Mouse (Mus musculus) T-helper 1 cell (primary cell): Measurements from ENCODE around the gene Lamtor1.
"Not testable (repeated sequence)": the region's sequence is repeated elsewhere in the genome, so short reads cannot be mapped to it uniquely, and the experiment has no call there.

Source experiments
- in situ Hi-C: fragments of 300-600 bp; cut with MboI, MseI; formaldehyde crosslinking; loops from one replicate; pipeline ENCODE4 v1.15.1; 2025; ENCODE audit warnings: high pct_unique_total_duplicates

The Lamtor1 gene

DNA sequence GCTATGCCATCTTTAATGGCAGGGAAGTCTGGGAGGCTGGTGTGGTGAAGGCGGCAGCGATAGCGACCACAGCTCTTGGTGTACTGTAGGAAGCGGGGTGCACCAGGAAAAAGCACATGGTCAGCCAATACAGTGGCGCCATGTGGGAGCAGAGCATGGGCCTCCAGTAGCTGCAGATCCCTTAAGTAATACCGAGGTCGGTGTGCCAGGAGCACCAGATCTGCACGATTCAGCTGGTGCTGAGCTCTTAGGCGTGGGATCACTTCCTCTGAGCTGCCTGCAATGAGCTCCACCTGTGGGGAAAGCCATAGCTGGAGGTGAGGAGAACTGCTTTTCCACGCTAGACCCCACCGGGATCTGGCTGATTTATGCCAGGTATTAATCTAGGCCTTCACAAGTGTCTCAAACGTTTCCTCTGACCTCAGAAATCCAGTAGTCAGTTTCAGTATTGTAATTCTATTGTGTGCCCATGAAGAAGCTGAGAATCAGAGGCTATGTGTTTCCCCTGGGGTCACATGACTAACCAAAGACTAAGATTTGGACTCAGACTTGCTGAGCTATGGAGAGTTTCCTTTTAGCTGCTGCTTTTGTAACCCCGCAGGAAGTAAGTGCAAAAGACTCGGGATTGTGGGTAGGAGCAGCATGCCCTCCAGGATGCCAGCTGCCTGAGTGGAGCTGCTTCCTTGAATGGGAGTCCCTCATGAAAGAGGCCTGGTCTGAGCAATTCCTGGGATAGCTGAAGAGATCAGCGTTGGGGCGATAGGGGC, 5.2 kb upstream of the Lamtor1 start:
- in situ Hi-C loops: no loop called here

DNA sequence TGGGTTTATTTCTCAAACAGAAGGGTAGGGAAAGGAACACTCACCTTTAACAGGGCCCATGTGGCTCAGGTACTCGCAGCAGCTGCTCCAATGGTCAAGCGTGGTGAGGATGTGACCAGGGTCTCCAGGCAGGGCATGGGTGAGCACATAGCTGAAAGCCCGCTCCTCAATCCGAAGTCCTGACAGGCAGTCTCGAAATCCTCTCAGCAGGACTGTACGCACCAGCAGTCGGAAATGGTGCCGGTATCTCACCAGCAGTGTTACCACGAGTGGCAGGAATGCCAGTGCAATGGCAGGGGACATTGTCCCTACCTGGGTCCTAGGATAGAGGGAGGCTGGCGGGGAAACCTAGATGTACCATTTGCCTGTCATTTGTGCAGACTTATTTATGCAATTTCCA, 3.7 kb upstream of the Lamtor1 start:
- in situ Hi-C loops: no loop called here

DNA sequence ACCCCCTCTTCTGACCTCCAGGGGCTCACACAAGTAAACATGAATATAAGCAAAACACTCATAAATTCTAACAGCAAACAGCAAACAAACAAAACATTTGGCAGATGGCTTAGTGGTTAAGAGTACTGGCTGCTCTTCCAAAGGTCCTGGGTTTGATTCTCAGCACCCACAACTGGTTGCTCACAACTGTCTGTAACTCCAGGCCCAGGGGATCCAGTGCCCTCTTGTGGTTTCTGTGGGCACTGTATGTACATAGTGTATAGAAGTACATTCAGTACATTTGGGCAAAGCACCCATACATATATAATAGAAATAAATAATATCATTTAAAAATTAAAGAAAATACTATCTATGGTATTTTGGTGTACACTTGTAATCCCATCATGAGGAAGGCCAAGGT, 2.9 kb upstream of the Lamtor1 start:
- in situ Hi-C loops: no loop called here

DNA sequence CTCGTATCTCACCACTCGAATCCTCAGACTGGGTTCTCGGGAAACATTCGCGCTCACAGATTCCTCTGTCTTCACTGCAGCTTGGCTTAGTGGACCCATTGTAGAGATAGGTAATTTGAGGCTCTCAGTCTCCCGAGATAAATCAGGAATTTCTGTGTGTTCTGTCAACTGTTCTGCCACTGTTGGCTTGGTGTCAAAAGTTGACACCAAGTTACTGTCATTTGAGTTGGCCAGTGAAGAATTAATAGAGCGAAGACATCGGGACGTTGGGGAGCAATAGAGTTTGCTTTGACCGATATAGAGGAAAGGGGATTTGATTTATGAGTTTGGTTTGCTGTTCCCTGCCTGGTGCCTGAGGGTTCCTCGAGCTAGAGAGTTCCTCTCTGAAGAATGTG, 580 bp downstream of the Lamtor1 start, which contains the start of gene Tomt:
Gene Tomt, minus strand, starts transcription at position 73 of the 395 bp plus-strand sequence.
- in situ Hi-C loops: no loop called here

DNA sequence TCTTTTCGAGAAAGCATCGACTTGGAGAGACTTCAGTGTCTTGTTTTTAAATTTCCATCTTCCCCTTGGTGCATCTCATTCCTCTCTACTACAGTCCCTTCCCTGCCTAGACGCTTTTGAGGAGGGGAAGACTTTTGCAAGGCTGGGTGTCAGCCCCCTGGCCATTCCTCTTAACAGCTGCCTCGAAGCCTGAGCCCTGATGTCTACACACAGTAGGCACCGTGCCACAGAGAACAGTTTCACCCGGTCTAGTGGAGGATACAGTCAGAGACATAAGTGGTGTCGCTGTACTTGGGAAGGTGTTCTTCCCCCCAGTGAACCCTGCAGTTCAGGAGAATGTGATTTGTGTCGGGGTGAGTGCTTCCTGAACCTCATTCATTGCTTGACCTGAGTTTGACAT, 992 bp downstream of the Lamtor1 start:
- in situ Hi-C loops: no loop called here

DNA sequence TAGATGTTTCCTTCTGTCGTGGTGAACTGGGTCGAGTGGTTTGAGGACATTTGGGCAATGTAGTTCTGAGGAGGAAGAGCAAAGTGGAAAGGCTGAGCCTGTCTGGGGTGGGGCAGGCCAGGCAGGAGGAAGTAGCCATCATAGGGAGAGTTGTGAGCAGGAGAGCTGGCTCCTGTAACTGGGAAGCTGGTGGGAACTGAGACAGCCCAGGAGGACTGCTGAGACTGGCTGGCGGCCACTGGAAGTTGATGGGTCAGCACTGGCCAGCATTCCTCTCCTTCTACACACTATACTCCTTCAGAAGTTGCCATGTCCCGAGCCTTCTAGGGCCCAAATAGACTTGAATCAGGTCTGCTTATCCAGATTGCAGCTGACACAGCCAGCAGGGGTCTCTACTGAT, 2.7 kb downstream of the Lamtor1 start:
- in situ Hi-C loops: no loop called here

DNA sequence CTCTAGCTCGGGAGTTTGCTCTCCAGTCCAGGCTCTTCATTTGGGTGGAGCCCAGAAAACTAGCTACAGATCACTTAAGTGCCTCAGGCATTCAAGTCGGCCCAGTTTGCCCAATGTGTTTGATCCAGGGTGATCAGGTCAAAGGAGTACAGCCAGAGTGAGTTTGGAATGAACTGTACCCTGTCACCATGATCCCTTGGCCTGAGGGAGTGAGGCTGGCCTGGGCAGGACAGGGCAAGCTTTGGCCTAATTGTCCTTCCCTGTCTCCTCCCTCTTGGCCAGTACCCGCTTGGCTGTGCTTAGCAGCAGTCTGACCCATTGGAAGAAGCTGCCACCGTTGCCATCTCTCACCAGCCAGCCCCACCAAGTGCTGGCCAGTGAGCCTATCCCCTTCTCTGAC, 4.4 kb downstream of the Lamtor1 start:
- in situ Hi-C loops: no loop called here

DNA sequence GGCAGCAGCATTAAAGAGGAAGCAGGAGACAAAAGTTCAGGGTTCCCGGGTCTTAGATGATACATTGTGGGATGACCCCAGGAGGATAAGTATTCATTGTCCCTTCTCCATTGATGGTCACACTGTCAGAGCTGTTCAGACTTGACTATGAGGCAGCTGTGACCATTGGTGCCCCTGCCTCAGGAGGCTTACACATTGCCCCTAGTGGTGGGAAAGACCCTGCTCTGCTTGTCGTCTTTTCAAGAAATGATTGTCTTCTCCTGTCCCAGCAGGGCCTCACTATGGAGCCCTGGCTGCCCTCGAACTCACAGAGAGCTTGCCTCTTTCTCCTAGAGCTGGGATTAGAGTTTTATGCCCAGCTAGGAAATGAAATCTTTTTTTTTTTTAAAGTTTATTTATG, 6.3 kb downstream of the Lamtor1 start:
- in situ Hi-C loops: no loop called here

DNA sequence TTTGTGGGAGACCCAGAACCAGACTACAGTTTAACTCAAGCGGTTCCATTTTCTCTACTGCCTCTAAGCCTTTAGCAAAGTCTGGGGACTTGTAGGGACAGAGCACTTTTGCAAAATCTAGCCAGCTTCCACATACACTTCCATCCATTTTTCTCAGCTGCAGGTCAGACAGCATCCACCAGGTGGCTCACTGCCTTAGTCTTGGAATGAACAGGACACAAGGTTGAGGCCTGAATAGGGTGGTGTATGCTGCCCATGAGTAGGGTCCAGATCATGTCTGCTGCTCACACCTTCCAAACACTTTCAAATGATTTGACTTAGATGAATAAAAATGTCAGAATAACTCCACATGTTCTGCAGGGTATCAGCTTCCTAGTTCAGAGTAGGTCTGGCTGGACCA, 12.4 kb downstream of the Lamtor1 start:
- in situ Hi-C loops: no loop called here

DNA sequence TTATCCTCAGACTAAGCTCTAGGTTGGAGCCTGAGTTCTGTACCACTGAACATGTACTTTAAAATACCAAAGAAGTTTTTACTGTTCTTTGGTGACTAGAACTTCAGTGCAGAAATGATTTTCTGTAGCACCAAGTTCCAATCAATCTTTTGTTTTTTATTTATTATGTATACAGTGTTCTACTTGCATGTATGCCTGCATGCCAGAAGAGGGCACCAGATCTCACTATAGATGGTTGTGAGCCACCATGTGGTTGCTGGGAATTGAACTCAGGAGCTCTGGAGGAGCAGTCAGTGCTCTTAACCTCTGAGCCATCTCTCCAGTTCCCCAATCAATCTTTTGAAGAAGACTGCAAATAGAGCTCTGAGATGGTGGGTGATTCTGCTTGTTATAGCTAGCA, 20.2 kb downstream of the Lamtor1 start:
- in situ Hi-C loops: loop anchor here (5.0 kb wide), 1 partner anchor 156 kb away; the partner anchor contains the start of gene Trpc2

DNA sequence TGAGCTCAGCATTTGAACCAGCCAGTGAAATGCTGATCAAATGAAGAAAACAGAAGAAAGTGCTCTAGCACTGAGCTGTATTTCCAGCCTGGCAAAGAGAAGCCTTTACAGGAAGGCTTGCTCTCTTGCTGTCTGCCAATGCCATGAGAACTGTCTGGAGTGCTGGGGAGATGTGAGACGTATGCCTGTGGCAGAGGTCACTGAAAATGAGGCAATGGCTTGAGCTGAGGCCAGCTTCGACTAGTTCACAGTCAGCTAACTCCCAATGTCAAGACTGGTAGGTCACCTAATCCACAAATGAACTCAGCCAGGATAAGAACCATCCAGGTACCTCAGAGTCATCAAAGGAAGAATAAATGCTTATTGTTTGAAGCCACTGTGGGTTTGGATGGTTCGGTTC, 22.4 kb downstream of the Lamtor1 start:
- in situ Hi-C loops: loop anchor here (5.0 kb wide), 1 partner anchor 154 kb away; the partner anchor contains the start of gene Trpc2

DNA sequence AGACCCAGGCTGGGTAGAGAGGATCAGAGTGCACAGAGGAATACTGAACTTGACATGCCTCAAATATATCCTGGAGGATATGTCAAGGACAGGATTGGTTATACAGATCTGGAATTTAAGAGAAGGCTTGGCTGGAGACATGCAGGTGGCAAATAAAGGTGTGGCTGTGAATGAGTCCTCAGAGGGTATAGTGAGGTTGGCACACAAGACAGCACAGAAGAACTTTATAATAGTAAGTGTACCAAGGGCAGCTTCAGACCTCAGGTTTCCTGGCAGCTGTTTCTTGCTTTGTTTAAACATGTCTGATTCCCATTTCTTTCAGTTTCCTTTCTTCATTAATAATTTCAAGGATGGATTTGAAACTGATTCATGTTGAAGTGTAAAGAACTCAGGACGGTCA, 26.8 kb downstream of the Lamtor1 start:
- in situ Hi-C loops: loop anchor here (5.0 kb wide), 1 partner anchor 35 kb away; no protein-coding TSS in a partner anchor

DNA sequence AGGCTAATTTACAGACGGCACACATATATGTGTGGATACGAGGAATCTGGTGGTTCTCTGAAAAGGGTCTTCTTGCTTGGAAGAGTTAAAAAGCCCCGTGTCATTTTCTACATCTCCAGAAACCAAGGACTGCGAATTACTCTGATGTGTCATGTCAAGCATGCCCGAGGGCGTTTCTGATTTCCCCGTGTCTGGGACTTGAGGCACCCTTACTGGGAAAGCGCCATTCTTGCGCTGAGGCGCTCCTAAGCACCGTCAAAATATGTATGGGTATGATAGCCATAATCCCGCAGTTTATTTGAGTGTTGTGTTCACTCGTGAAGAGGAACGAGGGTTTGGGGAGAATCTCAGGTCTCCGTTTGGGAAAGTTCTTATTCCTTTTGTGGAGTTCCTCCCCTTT, 27.6 kb downstream of the Lamtor1 start:
- in situ Hi-C loops: loop anchor here (5.0 kb wide), 1 partner anchor 36 kb away; no protein-coding TSS in a partner anchor

DNA sequence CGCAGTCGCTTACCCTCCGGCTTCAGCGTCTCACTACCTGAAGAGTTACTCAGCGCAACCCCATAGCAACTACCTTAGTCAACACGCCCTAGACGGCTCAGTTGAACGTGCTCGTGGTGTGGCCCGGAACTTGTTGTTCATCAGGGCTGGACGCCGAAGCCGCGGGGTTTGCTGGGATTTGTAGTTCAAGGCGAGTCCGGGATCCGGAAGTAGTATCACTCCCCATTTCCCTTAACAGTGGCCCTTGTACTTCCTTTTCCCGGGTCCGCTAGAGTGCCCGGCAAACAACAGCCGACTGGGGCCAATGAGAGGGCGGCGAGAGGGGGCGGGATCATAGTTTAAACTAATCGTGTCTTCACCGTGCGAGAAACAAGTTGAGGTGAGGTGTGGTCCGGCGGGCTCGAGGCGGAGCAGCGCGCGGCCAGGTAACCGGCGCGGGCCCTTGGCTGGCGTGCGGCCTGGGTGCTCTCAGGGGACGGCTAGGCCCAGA, 28.1 kb downstream of the Lamtor1 start, which contains the start of the genes Lrrc51 and Numa1:
Gene Lrrc51, minus strand, starts transcription at position 145 of the 490 bp plus-strand sequence.
Gene Numa1, plus strand, starts transcription at position 361 of the 490 bp plus-strand sequence.
- in situ Hi-C loops: loop anchor here (5.0 kb wide), 1 partner anchor 36 kb away; no protein-coding TSS in a partner anchor

DNA sequence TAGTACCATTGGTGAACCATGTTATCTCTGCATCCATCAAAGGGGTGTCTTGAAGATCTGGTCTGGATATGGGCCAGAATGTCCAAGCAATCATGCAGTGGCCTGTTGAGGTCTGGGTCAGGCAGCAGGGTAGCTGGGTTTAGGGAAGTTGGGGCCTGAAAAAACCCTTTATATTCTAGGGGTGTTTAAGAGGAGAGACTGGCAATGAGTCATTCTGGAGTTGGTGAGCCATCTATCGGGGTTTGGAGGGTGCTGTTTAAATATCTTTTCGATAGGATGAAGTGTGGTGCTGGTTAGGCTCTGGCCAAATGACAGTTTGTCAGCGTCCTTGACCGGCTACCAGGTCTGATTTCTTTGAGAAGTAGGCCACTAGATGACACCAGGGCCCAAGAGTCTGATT, 30.3 kb downstream of the Lamtor1 start:
- in situ Hi-C loops: no loop called here

DNA sequence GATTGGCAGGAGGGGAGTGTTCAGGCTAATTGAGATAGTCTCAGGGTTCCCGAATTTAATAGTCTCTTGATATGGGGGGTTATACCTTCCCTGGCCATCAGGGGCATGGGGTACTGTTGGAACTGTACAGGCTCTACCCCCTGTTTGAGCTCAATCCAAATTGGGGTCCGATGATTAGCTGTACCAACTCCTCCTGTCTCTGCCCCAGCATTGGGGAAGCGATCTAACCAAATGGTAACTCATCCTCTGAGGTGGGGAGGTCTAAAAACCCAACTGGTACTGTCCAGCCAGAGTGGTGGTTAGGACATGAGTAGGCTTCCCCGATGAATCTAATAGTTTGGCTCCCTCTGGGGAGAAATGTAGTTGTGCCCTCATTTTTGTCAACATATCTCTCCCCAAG, 31.3 kb downstream of the Lamtor1 start:
- in situ Hi-C loops: no loop called here

DNA sequence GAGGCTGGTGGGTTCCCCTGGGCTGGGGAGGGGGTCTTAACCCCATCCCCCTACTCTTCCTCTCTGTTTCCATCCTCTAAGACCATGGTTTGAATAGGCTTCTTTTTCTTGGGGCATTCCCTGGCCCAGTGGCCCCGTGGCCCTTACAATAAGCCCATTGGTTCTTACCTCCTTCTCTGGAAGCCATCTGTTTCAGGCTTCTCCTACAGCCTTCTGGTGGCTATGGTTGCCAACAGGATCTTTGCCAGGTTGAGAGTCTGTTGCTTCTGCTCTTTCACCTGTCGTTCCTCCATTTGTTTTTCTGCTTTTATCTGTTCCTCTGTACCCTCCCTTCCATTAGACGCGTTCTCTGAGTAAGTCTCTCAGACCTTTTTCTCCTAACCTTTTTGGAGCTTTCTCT, 31.9 kb downstream of the Lamtor1 start:
- in situ Hi-C loops: no loop called here

DNA sequence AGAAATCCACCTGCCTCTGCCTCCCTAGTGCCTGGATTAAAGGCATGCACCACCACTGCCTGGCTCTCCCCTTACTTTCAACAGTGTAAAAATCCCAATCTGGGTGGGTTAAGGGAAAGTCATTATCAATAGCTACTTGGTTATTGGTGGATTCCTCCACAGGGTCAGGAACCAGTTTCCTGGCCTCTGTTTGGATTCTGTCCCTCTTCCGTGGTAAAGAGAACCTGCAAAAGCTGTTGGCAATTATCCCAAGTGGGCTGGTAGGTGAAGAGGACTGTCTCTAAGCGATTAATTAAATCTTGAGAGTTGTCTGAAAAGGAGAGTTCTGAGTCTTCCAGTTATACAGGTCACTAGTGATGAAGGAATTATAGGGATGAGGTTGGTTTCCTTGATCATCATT, 32.6 kb downstream of the Lamtor1 start:
- in situ Hi-C loops: no loop called here

DNA sequence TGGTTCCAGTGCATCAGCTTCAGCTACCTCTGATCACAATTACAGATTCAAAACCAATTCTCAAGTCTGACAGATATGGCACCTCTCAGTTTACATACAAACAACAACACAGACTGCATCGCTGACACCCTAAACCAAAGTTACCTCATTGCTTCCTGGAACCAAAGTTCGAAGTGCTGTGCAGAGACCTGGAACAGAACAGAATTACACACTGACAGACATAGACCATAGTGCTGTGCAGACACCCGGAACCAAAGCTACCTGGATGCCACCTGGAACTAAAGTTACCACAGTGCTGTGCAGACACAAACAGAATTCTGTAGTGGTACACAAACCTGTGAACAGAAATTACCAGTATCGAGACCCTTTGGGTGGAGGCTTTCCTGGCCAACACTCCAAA, 34.1 kb downstream of the Lamtor1 start:
- in situ Hi-C loops: no loop called here

DNA sequence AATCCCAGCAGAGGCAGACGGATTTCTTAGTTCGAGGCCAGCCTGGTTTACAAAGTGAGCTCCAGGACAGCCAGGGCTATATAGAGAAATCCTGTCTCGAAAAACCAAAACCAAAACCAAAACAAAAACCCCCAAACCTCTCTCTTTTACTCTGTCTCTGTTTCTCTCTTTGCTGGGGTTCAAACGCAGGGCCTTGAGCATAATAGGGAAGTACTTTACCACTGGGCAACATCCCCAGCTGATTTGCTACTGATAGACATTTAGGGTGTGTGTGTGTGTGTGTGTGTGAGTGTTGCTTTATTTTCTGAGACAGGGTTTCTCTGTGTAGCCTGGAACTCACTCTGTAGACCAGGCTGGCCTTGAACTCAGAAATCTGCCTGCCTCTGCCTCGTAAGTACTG, 43.3 kb downstream of the Lamtor1 start:
- in situ Hi-C loops: not testable (repeated sequence)

DNA sequence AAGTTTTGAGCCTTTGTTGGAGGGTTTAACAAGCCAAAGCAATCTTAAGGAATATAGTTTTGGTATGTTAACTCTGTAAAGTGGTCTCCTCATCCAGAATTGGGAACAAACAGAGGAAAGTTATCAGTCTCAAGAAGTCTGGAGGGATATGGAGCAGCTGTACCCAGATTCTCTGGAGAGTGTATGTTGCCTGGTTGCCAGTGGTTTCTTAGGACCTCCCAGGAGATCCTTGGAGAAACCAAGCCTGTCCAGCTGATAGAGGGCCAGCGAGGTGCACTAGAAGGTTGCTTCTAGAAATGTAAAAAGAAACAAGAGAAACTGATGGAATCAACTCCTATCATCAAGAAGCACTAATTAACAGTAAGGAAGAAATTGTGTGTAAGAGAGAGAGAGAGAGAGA, 45.9 kb downstream of the Lamtor1 start:
- in situ Hi-C loops: loop anchor here (10.0 kb wide), 1 partner anchor 647 kb away; the partner anchor contains the start of gene Atg16l2

DNA sequence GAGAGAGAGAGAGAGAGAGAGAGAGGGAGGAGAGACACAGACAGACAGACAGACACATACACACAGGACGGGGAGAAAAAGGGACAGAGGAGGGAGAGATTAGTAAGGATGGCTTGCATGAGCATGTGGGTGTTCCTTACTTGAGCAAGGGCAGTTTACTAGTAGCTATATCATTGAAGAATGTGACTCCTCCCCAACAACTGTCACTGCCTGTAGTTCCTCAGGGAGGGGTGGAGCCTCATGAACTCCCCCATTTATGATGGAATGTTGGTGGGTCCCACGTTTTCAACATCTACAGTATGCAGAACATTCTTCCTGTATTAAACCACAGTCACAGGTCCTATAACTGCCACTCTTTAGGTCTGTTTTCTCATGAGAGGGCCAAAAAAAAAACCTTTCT, 46.4 kb downstream of the Lamtor1 start:
- in situ Hi-C loops: loop anchor here (10.0 kb wide), 1 partner anchor 647 kb away; the partner anchor contains the start of gene Atg16l2

DNA sequence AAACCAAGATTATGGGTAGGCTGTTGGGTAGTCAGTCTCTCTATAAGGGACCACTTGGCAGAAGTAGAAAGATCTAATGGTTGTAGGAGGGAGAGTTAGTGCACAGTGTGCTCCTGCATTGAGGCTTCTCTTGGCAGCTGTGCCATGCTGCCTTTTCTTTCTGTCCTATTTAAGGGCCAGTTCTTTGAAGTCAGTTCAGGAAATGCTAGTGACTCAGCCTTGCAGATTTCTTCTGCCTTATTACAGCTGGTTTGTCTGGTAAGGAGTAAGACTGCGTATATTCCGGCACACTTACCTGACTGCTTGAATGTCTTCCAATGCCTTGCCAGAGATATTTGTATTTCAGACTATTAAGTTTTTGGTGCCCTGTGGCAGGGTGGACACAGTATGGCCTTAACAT, 48.5 kb downstream of the Lamtor1 start:
- in situ Hi-C loops: loop anchor here (10.0 kb wide), 1 partner anchor 649 kb away; the partner anchor contains the start of gene Atg16l2
